Mouse (Mus musculus) megakaryocyte, embryonic 14.5 days (primary cell): ENCODE measurements around the gene Wbp11.

Experiments used
- FLI1 ChIP-seq: IDR thresholded peaks from 2 replicates; pipeline ENCODE4 v1.6.1; 2012; ENCODE audit warnings: low read length, inconsistent platforms, mixed read lengths
- GATA1 ChIP-seq: IDR thresholded peaks from 3 replicates; pipeline ENCODE4 v1.6.1; 2012; ENCODE audit warnings: mixed read lengths, low read length, inconsistent platforms, borderline replicate concordance

DNA sequence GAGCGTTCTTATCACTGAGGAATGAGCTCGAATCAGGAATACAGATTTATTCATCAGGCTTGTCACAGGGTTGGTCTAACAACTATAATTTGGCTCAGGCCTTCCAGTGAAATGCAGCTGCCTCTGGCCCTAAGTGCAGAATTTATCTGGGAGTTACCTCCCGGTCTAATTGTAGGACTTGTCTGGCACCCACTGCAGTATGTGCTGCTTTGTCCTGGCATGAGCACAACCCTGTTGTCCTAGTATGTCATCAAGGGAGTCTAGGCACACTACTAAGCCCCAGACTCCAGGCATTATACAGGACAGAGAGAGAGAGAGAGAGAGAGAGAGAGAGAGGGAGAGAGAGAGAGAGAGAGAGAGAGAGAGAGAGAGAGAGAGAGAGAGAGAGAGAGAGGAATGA lies 9.3 kb upstream of the Wbp11 start:
- TF ChIP-seq GATA1 (no peak), FLI1 (no peak)
